Mouse (Mus musculus) heart, postnatal 0 days (tissue): ENCODE data around the gene Ccdc190.

ENCODE experiments used
- CTCF ChIP-seq: IDR thresholded peaks from 2 replicates; pipeline ENCODE4 v1.5.1; 2016; ENCODE audit warnings: antibody characterized with exemption, control low read depth, low read depth
- EP300 ChIP-seq: IDR thresholded peaks from 2 replicates; pipeline ENCODE4 v1.6.1; 2016; ENCODE audit warnings: antibody characterized with exemption, low read depth

- TF ChIP-seq CTCF (peak; percentile 68), EP300 (no peak)
Measured at GRCm38 (mm10) chr1:169934005-169934725, 5.7 kb downstream of the Ccdc190 start.
